In genomic region chr17:7165524-7165923, GRCm38 (mm10) we compare ENCODE assay signal across 25 mouse cellular contexts.
"Had no signal": no experiment of that assay in that cellular context is flagged by ENCODE, and none has a peak within 500 bp of the region (broad histone marks: within the 10 kb centered on the region; RNA-seq: fewer than 3 reads in every experiment).

No protein-coding gene starts in this region.

- H3K36me3 ChIP-seq: embryonic facial prominence, embryonic 10.5 days; embryonic facial prominence, embryonic 12.5 days; embryonic facial prominence, embryonic 13.5 days; embryonic facial prominence, embryonic 15.5 days; forebrain, embryonic 10.5 days; forebrain, embryonic 12.5 days; forebrain, embryonic 15.5 days had no signal

- H3K4me3 ChIP-seq: embryonic facial prominence, embryonic 10.5 days; embryonic facial prominence, embryonic 12.5 days; embryonic facial prominence, embryonic 13.5 days; embryonic facial prominence, embryonic 15.5 days; erythroblast, embryonic 14.5 days; forebrain, embryonic 10.5 days; forebrain, embryonic 12.5 days; forebrain, embryonic 13.5 days; forebrain, embryonic 15.5 days; gastrocnemius, adult 2 months; heart, adult 2 months had no signal

- DNase-seq: cerebellum, adult 9-10 months; cerebellum, adult 9-11 months; cerebellum, postnatal 10 days; cerebellum, postnatal 14 days; cerebellum, postnatal 25 days; cerebellum, postnatal 36 days; embryo, embryonic 11 days; forebrain, postnatal 0 days; gastrocnemius, adult 2 months; gastrocnemius, postnatal 10 days; gastrocnemius, postnatal 14 days; gastrocnemius, postnatal 25 days; gastrocnemius, postnatal 36 days; heart, adult 11 months; heart, adult 18-20 months; heart, adult 2 months had no signal

- H3K4me2 ChIP-seq: embryonic facial prominence, embryonic 12.5 days; embryonic facial prominence, embryonic 13.5 days; embryonic facial prominence, embryonic 15.5 days; forebrain, embryonic 12.5 days; forebrain, embryonic 13.5 days; forebrain, embryonic 15.5 days had no signal

- H3K27me3 ChIP-seq: embryonic facial prominence, embryonic 12.5 days; embryonic facial prominence, embryonic 13.5 days; embryonic facial prominence, embryonic 15.5 days; forebrain, embryonic 12.5 days; forebrain, embryonic 13.5 days; forebrain, embryonic 15.5 days had no signal
